Mouse (Mus musculus): ENCODE measurements around the gene Dnah6. TPM values are rescaled to one million over a fixed set of nuclear protein-coding genes. Genes with fewer than 3 reads are reported as not detected.

The Dnah6 gene
- total RNA-seq, 2 experiments from 2014 or later: 0.12 to 0.21 TPM

DNA sequence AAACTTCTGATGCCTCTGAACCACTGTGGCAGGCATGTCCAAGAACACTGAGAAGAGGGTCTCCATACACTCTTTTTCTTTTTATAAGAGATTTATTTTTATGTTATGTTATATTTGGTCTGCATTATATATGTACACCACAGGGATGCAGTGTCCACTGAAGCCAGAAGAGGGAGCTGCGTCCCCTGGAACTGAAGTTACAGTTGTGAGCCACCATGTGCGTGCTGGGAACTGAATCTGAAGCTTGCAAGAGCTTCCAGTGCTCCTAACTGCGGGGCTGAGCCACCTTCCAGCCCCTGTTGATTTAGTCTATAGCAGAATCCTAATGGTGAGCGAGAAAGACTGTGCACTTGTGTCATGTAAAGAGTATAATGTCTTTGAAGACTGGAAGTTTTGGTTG is 78.7 kb downstream of the Dnah6 start:
- no peak for DNase-seq

DNA sequence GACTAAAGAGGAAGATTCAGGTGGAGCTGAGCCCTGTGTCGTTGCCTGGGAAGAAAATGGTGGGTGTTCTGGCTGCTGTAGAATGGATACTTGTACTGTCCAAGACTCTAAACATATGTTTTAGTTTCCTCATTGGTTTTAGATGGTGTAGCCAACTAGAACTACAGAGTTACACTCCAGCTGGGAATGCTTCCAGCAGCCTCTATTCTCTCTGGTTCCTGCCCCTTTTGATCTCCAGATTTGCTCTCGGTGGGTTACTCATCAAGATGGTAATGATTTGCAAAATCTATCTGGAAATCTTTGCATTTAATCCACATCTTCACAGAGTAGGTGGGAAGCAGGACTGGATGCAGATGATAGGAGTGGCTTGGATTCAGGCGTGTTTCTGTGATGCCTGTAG is 80.6 kb downstream of the Dnah6 start:
- DNase-seq: no peak

DNA sequence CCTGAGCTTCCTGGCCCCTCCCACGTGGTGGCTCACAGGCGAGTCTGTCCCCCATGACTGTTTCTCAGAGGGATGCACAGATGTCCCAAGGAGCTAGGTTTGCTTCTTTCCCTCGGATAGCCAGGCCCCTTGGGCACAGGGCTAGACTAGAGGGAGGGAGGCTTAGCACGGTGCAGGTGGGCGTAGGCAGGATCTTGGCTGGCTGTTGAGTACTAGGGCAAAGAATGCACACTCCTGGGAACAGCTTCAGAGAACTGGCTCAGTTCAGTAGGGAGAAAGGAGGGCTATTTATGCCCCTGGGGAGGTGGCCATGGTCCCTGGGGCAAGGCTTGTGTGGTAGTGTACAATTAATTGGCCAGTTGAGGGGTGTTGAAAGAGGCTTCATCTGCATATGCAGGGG is 88.7 kb downstream of the Dnah6 start:
- DNase-seq: no peak

DNA sequence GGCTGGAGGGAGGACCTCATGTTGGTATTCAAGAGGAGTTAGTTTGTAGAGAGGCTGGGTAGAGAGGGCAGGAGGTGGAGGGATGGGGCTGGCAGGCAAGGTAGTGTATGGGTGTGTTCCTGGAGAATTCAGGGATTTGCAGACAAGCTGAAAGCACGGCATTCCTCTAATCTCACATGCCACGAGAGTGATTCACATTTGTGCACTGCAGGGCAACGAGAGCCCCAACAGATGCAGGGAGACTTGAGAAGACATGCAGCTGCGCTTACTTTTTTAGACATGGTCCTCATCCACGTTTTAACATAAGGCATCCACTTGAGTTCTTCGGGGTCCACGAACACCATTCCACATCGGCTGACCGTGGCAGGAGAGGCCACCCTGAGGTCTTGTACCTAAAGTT is 93.9 kb downstream of the Dnah6 start:
- no peak for DNase-seq

DNA sequence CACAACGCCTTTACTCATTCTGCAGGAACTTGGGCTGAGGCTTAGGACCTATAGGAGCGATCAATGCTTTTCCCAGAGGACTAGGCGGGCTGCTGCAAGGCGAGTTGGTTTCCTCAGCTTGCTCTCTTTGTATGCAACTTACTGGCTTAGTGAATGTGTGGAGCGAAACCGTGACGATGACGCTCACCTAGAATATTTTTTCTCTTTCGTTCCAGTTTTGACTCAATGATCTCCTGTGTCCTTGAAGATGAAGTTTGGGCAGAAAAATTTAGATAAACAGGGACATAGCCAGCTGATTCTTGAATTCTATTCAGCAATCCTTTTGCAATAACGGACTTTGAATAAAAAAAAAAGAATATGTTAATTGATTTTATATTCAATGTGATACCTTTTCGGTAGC is 101.1 kb downstream of the Dnah6 start:
- DNase-seq: no peak

DNA sequence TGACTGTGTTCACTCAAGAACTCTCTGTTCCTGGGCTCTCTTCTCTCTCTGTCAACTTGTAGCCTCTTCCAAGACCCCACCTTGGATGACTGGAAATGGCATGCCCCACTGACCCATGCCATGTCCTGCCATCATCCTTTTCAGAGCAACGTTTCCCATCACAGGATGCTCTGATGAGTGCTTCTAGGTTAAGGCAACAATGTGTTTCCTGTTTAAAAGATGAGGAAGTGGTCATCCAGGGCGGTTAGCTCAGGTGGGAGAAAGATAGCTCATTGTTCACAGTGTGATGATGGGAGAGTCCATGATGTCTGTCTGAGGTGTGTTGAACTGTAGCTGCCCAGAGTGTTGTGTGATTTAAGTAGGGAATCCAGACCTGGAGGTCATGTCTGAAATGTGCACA is 107.6 kb downstream of the Dnah6 start:
- DNase-seq: no peak

DNA sequence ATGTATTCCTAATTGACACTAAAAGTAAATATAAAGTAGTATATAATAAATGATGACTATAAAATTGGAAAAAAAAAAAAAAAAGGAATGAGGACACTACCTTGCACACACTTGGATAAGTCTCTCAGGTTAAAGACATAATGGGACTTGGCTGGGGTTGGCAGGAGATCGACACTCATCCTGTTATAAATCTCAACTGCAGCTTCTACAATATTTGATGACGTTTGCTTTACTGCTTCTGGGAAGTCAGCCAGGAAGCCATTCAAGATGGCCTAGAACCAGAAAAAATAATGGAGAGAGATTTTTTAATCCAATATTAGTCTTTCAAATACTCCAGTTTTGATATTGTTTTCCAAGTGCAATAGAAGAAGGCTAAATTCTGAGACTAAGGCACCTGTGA is 108.1 kb downstream of the Dnah6 start:
- no peak for DNase-seq

DNA sequence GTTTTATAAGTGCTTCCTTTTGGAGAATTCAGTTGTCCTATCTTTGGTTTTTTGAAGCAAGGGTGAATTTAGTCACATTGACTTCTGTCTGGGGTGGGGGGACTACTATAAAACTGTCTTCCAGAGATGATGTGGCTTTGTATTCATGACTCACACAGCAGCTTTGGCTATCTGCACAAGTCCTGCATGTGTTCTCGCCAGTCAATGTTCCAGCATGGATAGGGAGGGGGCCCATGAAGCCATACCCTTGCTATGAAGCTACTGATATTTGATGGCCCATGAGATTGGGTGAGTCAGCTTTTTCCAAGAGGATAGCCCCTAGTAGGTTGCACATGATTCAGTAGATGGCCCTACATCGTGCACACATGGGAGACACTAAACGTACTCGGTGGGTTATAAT is 128.3 kb downstream of the Dnah6 start:
- no peak for DNase-seq

DNA sequence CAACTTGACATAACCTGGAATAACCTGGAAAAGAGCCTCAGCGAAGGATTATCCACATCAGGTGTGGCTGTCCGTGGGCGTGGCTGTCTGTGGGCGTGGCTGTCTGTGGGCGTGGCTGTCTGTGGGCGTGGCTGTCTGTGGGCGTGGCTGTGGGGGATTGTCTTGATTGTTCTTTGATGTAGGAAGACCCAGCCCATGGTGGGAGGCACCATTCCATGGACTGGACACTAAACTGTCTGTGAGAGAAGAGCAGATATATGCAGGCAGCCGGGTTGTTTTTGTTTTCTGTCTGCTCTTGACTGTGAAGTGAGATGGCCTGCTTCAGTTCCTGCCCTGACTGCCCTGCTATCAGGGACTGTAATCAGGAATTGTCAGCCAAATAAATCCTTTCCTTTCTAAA is 130.6 kb downstream of the Dnah6 start:
- DNase-seq: no peak

DNA sequence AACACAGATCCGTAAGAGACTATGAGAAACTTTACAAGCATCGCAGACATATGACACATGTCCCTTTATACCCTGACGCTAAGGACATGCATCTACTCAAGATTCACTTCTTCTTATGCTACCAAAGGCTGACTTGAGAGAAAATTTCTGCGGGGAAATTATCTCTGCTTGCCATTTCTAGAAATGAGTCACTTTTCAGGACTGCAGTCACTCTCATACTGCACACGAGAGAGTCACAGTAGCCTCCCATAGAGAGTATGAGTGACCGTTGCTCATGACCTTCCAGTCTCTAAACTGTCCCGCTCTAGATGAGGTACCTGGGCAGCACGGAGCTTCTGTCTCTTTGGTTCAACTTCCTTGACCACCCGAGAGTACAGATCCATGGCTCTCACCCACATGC is 138.9 kb downstream of the Dnah6 start:
- no peak for DNase-seq

DNA sequence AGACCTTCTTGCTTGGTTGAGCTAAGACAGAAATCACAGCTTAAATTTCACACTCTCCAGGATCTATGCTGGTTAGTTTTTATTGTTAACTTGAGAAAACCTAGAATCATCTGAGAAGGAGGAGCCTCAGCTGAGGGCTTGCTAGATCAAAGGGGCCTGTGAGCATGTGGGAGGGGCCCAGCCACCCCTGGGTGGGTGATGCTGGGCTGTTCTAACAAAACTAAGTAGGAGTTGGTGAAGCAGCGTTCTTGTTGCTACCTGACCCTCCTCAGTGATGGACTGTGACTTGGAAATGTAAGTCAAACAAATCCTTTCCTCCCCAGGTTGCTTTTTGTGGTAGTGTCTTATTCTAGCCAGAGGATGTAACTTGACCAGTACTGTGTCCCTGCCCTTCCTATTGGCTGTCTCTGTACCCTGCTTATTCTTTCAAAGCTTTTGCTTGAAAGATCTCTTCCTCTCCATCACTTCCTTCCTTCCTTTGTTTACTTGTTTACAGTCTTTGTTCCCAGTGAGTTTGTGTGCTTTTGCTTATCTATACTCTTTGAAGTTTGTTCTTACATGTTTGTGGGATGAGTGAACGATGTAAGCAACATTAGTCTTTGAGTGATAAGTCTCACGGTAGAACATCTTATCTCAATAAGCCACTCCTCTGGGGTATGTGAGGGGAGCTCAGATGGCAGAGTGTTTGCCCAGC is 149.2 kb downstream of the Dnah6 start:
- no peak for DNase-seq

DNA sequence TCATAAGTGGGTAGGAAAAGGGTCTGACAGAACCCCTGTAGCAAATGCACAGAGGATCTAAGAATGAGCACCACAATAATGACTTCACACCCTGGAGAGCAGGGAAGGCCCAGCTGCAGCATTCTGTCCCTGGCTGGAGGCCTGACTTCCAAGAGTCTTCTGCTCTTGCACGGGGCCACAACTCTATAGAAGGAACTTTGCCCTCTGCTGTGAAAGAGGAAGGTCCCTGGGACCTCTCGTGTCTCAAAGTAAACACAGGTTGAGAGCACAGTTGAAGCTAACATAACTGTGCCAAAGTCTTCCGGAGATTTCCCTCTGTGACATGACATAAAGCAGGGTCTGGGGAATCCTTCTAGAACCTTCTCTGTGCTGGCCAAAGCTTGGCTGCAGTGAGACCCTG is 150.2 kb downstream of the Dnah6 start:
- DNase-seq: no peak

DNA sequence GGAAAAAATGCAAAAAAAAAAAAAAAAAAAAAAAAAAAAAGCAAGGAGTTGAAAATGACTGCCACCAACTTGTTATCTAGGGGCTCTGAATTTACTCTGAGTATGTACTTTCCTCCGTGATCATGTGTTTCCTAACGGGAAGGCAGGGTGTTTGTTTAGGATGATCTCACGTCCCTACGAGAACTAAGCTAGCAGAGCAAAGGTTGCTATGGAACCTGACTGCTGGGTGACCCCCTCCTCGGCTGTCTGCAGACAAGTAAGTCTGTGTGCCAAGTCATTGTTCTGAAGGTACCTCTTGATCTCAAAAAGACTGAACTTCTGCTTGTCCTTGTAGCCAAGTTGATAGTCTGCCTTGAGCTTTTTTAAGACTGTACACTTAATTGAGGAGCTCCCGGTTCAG is 150.8 kb downstream of the Dnah6 start:
- no peak for DNase-seq

DNA sequence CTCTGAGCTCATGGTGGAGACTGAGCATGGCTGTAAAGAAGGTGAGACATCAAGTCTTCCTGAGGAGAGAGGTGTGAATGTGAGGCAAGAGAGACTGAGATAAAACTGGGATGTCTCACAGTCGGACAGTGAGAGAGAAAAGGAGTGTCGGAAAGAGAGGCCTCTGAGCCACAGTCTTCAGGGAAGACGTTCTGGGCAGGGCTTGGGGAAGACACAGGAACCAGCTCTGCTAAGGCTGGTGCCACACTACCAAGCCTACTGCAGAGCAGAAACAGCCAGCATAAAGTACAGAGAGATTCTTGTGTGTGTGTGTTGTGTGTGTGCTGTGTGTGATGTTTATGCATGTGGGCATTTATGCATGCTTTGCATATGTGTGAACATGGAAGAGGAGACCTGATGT is 156.9 kb downstream of the Dnah6 start:
- DNase-seq: no peak

DNA sequence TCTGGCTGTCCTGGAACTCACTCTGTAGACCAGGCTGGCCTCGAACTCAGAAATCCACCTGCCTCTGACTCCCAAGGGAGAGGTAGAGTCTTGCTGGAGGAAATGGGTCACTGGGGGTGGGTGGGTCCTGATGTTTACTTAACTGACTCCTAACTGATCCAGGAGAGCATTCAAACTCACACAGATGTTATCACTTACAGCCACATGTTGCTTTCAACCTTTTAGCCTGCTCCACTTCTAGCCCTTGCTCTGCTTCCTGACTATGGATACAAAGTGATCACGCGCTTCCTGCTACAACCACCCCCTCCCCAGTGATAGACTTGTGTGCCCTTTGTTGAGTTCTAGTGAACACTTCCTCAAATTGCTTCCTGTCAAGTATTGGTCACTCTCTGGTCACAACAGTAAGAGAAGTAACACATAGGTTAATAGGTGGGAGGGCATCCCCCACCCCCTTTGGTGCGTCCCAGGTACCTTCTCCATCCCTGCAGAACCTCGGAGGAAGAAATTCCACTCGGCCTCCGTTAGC is 161.8 kb downstream of the Dnah6 start:
- DNase-seq: no peak

DNA sequence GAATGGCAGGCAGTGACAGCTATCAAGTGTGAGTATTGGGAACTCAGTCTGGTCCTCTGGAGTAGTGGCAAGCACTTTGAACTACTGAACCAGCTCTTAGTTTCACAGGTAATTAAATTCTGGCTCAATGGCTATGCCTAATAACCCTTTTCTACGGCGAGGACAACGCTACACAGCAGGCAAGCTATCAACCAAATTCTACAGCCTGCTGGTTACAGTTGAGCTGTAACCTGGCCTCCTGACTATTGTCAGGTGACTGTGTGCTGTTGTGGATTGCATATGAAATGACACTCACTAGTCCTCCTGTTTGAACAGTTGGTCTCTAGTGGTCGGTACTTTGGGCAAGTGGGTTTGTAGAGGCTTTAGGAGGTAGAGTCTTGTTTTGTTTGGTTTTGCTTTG is 162.3 kb downstream of the Dnah6 start:
- DNase-seq: no peak

DNA sequence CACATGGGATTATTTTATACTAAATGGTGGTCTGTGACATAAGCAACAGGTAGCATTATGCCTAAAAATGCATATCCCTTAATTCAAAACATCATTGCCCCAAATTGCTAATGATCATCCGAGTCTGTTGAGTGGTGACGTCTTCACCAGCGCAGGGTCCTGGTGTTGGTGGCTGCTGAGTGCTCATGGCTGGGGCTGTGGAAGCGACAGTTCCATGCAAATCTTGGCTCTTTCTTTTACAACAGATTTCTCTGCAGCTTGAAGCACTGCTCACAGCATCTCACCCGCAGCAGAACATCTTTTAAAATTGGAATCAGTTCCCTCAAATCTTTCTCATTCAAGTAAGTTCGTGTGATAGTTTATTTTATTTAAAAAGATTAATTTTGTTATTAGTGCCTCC is 166.1 kb downstream of the Dnah6 start:
- DNase-seq: no peak

DNA sequence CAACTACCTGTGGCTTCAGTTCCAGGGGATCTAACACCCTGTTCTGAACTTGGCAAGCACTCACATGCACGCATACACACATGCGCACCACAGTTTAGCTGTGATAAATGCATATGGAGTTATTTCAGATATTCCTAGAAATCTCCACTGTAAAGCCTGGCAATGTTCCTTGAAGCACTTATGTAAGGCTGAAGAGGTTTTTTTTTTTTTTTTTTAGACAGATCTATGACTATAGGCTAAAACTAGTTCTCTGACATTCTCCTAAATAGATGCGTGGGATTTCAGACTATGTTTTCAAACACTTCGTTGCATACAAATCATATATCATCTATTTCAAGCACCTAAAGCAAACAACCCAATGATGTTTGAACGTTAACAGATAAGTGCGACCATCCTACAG is 166.6 kb downstream of the Dnah6 start:
- DNase-seq: no peak

DNA sequence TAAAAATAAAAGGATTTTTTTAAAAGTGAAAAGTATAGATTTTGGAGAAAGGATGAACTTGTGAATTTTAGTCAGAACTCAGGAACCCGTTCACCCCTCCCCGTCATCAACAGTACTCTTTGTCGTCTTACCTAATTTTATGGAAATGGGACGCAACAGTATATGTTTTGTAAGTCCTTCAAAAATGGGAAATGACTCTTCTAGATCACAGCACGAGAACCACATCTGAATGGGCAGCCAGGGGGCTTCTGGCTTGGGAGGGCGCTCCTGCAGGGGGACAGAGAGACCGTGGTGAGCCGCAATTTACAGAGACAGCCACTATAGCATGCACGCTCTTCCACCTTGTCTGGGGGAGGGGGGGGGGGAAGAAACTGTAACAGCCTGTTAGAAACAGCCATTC is 167.9 kb downstream of the Dnah6 start:
- no peak for DNase-seq

DNA sequence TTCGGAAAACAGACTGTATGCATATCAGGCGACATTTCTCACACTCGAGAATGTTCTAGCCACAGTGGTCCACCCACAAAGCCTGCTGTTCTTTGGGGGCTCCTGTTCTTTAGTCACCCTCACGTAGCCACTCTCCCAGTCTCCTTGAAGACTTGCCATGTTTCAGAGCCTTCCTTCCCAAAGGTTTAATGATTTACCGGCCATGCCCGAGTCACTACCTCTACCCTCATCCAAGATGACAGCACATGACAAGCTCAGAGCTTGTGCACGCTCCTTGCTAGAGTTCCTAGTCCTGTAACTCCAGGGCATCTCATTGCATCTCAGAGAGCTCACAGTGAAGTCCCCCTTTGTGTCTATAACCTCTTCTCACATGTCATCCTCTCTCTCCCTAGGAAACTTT is 174.2 kb downstream of the Dnah6 start:
- no peak for DNase-seq

DNA sequence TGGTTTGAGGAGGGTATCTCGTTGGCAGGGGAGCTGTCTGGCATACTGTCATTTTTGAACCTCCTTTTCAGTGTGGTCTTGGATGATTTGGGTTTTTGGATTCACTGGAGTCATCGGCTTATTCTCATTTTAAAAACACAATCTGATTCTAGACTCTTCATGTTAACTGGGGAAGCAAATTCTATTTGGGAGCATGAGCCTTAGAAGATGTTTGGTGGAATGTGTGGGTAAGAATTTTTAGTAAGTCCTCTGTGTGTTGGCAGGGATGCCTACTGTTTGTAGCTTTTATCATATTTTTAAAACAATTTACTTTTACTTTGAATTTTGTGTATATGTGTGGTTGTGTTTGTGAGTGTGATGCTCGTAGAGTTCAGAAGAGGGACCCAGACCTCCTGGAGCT is 175.5 kb downstream of the Dnah6 start:
- no peak for DNase-seq

DNA sequence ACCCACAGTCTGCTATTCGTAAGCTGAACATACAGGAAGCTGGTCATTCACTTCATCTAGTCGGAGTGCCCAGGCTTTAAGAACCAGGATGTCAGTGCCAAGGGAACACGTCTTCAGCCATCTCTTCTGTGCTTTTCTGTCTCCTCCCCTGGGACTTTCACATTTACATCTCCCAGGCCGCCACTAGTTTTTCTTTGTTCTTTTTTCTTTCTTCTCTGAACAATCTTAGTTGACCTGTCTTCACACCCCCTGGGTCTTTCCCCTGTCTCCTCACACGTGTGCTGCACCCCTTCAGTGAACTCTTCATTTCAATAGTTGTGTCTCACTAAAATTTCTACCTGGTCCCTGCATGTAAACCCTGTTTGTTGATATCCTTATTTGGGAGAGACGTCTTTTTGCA is 179.2 kb downstream of the Dnah6 start:
- DNase-seq: no peak

DNA sequence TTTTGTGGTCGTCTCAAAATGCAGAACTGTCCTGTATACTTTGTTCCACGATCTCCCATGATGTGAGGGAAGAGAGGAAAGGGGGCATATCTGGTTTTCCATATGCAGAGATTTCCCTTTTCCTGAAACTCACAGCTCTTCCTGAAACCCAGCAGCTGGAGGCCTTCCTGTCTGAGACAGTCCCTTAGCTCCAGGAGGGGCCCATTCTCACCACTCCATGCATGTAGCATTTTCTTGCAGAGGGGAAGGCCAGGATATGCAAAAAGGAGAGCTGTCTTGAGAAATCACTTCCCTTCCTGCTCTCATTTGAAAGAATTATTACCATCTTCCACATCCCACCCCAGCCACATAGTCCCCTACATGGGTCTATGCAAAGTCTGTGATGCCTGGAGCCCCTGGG is 183.2 kb downstream of the Dnah6 start:
- no peak for DNase-seq

DNA sequence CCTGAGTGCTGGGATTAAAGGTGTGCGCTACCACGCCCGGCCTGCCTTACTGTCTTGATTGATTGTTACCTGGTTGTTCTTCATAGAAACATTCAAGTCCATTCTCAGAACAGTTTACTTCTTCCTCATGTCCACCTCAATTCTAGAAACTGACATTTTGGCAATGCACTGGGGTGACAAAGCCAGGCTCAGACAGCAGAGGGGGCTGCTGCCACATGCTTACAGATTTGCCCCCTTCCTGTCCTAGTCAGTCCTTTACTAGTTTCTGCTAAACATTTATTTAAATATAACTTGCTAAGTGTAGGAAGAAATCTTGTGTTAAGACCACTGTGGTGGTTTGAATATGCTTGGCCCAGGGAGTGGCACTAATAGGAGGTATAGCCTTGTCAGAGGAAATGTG is 192.6 kb downstream of the Dnah6 start:
- no peak for DNase-seq

DNA sequence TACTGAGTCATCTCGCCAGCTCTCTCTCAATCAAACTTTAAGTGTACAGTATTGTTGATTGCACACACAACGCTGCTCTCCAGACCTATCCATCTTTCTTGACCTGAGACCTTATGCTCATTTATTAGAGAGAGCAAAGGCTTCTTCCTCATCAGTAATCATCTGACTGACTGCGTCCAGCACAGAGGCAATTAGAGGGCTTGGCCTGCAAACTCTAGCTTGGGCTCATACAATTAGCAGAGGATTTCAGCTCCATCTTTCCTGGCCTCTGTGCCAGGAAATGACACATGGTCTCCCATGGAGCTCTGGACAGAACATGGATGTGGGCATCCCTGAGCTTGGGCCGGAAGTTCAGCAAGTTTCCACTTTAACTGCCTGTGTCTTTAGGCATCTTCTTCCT is 193.6 kb downstream of the Dnah6 start:
- no peak for DNase-seq

All from adrenal gland, postnatal 10 days (tissue).